Mouse (Mus musculus): ENCODE data around the gene Acvrl1. TPM values are rescaled to one million over a fixed set of nuclear protein-coding genes. Genes with fewer than 3 reads are reported as not detected.

Acvrl1 gene
- total RNA-seq, 2 experiments from 2014 or later: 8.4 to 9.7 TPM

DNA sequence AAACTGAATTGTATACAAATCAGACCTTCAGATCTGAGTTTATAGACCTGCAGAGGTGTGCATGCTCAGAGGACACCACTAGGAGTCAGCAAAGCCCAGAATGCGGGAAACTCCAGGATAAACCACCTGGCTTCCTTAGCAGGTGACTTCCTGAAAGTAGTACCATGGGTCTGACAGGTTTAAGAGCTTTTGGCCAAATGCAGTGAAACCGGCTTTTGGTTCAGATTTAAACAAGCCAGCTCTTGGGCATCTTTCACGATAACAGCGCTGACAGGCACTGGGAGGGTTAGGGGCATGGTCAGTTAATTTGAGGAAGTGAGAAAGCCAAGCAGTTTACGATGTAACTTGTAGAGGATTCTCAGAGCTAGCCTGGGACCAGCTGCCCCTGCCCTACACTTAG is 59.6 kb downstream of the Acvrl1 start:
- intact Hi-C loops (cut with DNase I): no loop called here
- no peak for DNase-seq

DNA sequence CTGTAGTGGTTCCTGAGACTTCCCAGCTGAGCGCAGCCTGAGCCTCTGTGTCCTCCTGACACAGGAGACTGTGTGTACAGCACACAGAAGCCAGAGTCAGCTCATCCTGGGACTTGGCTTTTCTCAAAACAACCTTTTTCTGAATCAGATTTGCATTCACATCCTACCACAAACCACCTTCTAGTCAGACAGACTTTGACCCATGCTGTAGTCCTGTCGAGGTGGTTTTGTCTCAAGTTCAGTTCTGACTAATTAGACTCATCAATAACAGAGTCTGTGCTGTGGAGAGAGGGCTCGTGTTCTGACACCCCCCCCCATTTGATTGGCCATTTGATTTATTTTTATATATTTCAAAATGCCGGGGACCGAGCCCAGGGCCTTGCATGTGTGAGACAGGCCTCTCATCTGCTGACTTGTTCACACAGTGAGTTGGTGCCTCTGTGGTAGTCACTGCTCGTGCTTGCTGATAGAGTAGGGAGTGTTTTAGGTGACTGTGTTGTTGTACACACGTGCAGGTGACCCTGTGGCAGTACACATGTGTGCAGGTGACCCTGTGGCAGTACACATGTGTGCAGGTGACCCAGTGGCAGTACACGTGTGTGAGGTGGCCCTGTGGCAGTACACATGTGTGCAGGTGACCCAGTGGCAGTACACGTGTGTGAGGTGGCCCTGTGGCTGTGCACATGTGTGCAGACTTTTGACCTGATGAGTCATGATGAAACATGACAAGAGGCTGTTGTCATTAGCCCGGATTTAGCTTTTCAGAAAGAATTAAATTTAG is 61.8 kb downstream of the Acvrl1 start:
- no peak for DNase-seq
- intact Hi-C loops (cut with DNase I): no loop called here

DNA sequence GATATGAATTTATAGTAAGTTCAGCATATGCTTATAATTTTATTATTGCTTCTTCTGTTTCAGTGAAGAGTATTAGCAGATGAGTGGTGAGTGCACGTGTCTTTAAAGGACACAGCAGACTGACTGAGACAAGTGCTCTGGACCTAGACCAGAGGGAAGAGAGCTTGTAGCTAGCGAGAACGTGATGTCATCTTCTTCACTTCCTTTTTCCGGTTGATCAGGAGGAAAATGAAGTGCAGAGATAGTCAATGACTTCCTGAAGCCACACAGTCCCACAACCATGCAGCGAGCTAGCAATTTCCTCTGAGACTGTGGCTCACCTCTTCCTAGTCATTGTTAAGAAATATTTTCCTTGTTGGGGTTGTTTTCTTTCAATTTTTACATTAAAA is 62.4 kb downstream of the Acvrl1 start:
- intact Hi-C loops (cut with DNase I): no loop called here
- DNase-seq: no peak

DNA sequence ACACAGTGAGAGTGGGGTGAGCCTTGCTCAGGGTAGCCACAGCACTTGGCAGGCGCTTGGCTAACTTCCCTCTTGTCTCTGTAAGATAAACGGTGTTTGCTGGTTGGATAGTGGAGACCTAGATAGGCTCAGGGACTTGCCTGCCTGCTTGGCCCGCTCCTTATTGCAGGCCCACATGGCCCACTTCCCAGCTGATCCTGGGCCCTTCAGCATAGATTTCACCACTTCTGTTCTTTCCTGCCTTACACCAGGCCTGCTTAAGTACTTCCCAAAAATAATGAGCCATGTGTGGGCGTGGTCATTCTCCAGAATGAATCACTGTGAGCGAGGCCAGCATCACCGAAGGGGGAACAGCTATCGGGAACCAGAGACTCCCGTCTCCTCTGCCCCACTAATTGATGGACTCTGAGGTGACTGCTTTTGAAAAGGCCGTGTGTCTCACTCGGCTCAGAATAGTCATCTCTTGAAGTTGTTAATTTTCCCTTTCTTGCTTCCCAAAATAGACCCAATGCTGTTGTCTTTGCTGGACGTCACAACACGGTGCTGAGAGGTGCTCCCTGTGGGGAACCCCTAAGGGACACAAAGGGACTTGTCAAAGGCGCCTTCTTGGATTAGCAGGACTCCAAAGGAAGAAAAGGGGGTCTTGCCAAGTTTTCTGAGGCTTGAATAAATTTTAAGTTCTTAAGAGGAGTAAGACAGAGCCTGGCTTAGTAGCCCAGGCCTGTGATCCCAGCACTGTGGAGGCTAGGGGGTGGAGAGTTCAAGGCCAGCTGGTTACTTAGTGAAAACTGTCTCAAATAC is 63.3 kb downstream of the Acvrl1 start:
- intact Hi-C loops (cut with DNase I): no loop called here
- DNase-seq: no peak

DNA sequence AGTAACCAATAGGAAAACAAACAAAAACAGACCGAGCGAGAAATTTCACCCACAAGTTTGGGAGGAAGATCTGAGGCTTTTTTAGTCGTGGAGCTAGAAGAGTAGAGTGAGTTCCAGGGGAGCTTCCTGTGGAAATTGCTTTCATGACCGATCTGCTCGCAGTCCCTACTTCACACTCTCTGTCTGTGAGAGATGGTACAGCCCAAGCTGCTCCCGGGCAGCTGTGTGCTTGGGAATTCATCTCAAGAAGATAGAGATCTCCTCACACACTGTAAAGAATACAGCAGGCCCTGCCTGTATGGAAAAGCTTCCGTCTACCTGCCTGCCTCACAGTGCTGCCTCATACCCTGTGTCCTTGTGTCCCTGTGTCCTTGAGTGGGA is 63.9 kb downstream of the Acvrl1 start:
- no peak for DNase-seq
- intact Hi-C loops (cut with DNase I): no loop called here

GRCm38 (mm10) chr15:101192651-101193050 is 64.3 kb downstream of the Acvrl1 start:
- intact Hi-C loops (cut with DNase I): no loop called here

GRCm38 (mm10) chr15:101193971-101194370 is 65.6 kb downstream of the Acvrl1 start:
- no peak for DNase-seq
- intact Hi-C loops (cut with DNase I): no loop called here

More at GRCm38 (mm10) chr15:101192651-101193050, 64.3 kb downstream of the Acvrl1 start:
- no peak for DNase-seq

Small RNAs within 50 kb of the gene (microRNA-seq; reads per million reads assigned to microRNA genes)
- 3.6 reads per million, percentile 6 among the genes with 10 or more reads in this experiment for gene Mir6962

Other genes starting within 250 kb of the Acvrl1 start
- gene Gm47841, start 81.1 kb upstream of the Acvrl1 start, total RNA-seq (2021): not detected
- gene Fignl2, start 50.0 kb upstream of the Acvrl1 start, total RNA-seq (2021): 1 to 10 TPM in 1 of 2 experiments, under 1 TPM in 1; 0.70 to 1.0 TPM
- gene Ankrd33, start 12.8 kb upstream of the Acvrl1 start, total RNA-seq (2021): not detected
- 10 to 100 TPM; 96.1 to 98.6 TPM for gene Acvr1b, start 45.5 kb downstream of the Acvrl1 start, total RNA-seq (2021)
- gene Grasp, start 95.7 kb downstream of the Acvrl1 start, total RNA-seq (2021): 10 to 100 TPM; 12.3 to 13.5 TPM
- 10 to 100 TPM; 20.1 to 22.6 TPM for gene Nr4a1, start 125.7 kb downstream of the Acvrl1 start, total RNA-seq (2021)
- 10 to 100 TPM; 36.5 to 37.1 TPM for gene Atg101, start 155.8 kb downstream of the Acvrl1 start, total RNA-seq (2021)
- gene 6030408B16Rik, start 164.7 kb downstream of the Acvrl1 start, total RNA-seq (2021): under 1 TPM in 1 of 2 experiments, not detected in 1; 0.56 TPM
- under 1 TPM; 0.46 to 0.60 TPM for gene Krt80, start 241.6 kb downstream of the Acvrl1 start, total RNA-seq (2021)